Mouse (Mus musculus) brain, embryonic 14.5 days (tissue): ENCODE data around the gene Nudt3.

Experiments
- CTCF ChIP-seq: fragments of 200-500 bp; IDR thresholded peaks from 2 replicates; pipeline ENCODE4 v1.5.1; 2012; ENCODE audit warnings: inconsistent platforms, mild to moderate bottlenecking, moderate library complexity, borderline replicate concordance; ENCODE audit not compliant: insufficient read depth, insufficient read length; ENCODE audit errors: extremely low read depth
- POLR2A ChIP-seq: fragments of 200-500 bp; IDR thresholded peaks from 2 replicates; pipeline ENCODE4 v1.6.1; 2012; ENCODE audit warnings: mild to moderate bottlenecking, inconsistent platforms, borderline replicate concordance; ENCODE audit not compliant: poor library complexity, insufficient read depth, insufficient read length, severe bottlenecking; ENCODE audit errors: extremely low read depth

DNA sequence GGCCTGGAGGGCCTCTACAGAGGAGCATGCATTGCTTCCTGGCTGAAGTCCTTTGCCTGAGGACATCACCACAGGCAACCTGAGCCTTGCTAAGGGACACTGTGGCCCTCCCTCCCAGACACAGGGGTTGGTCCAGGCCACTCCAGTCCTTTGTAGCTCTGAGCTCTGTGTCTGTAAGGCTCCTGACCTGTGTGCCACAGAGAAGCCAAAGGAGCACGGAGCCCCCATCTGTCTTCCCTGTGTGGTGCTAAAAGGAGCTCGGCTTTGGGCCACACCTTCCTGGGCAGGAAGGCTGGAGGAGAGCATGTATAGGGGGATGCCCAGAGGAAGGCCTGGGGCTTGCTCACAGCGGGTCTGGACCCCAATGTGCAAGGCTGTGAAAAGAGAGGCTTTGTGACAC lies 81.3 kb downstream of the Nudt3 start:
- TF ChIP-seq POLR2A (no peak), CTCF (no peak)
